Mouse (Mus musculus) heart, embryonic 14.5 days (tissue): ENCODE measurements at regions not wholly inside any gene's neighbourhood (a gene's known extent, or its start where the extent isn't known, plus 50 kb on each side); places are given as distances from the start of the nearest gene placed in this dataset.

Source experiments
- ATAC-seq: fragments of 200-750 bp; cut with Nextera tagmentation; 2 replicates; pipeline ENCODE4 v1.8.0; 2017; ENCODE audit warnings: low read depth, moderate TSS enrichment; ENCODE audit not compliant: insufficient number of reproducible peaks, insufficient read depth, low FRiP score
- H3K27ac ChIP-seq, 2 experiments: fragments of 200-500 bp in 1 of 2; fragments of 300-500 bp in 1 of 2; sonication (generic) in 1 of 2; replicated peaks in 1 of 2; 2 replicates each; pipeline ENCODE4 v1.5.1; 2012 to 2014; ENCODE audit warnings: low read depth in 2 of 2, low read length in 2 of 2, control low read depth in 1 of 2, mild to moderate bottlenecking in 1 of 2, mixed read lengths in 1 of 2; ENCODE audit not compliant: control insufficient read depth in 1 of 2, insufficient read depth in 1 of 2
- H3K27me3 ChIP-seq: fragments of 300-500 bp; sonication (generic); 2 replicates; pipeline ENCODE4 v1.6.1; 2014; ENCODE audit warnings: mild to moderate bottlenecking, low read length, control low read depth; ENCODE audit not compliant: control insufficient read depth, insufficient read depth
- H3K36me3 ChIP-seq: fragments of 300-500 bp; sonication (generic); 2 replicates; pipeline ENCODE4 v1.6.1; 2014; ENCODE audit warnings: mild to moderate bottlenecking, control low read depth, low read length, mixed read lengths; ENCODE audit not compliant: control insufficient read depth, insufficient read depth
- H3K4me1 ChIP-seq, 2 experiments: fragments of 200-500 bp in 1 of 2; fragments of 300-500 bp in 1 of 2; sonication (generic) in 1 of 2; 2 replicates each; pipeline ENCODE4 v1.6.1; 2012 to 2014; ENCODE audit warnings: low read length in 2 of 2, control low read depth in 1 of 2, mixed read lengths in 1 of 2; ENCODE audit not compliant: control insufficient read depth in 2 of 2, insufficient read depth in 2 of 2
- H3K4me2 ChIP-seq: fragments of 300-500 bp; sonication (generic); 2 replicates; pipeline ENCODE4 v1.6.1; 2014; ENCODE audit warnings: mild to moderate bottlenecking, low read length
- H3K4me3 ChIP-seq, 2 experiments: fragments of 200-500 bp in 1 of 2; fragments of 300-500 bp in 1 of 2; sonication (generic) in 1 of 2; 2 replicates each; pipeline ENCODE4 v1.5.1; 2012 to 2014; ENCODE audit warnings: low read length in 2 of 2, mild to moderate bottlenecking in 2 of 2, control low read depth in 1 of 2, low read depth in 1 of 2, moderate library complexity in 1 of 2; ENCODE audit not compliant: control insufficient read depth in 1 of 2, insufficient read depth in 1 of 2
- H3K9ac ChIP-seq: fragments of 300-500 bp; sonication (generic); 2 replicates; pipeline ENCODE4 v1.6.1; 2014; ENCODE audit warnings: mild to moderate bottlenecking, low read length
- H3K9me3 ChIP-seq: fragments of 300-500 bp; sonication (generic); 2 replicates; pipeline ENCODE4 v1.6.1; 2016; ENCODE audit warnings: low read length, control low read depth; ENCODE audit not compliant: control insufficient read depth
- WGBS: fragments of 180-500 bp; shearing (Covaris S2); extraction: QIAGEN DNeasy Blood & Tissue Kit; methylation state at CpG from one replicate; pipeline ENCODE4 v1.1.7; 2014; 5-methylcytosine and 5-hydroxymethylcytosine counted together

GRCm38 (mm10) chr1:89244598-89244997 lies 174.4 kb downstream of the Sh3bp4 start:
- peaks cover 11% of the 10 kb centered on the region for H3K9me3 ChIP-seq
- H3K36me3 ChIP-seq = no peaks in the 10 kb centered on the region
- H3K4me3 ChIP-seq = no peak overlapping the region
- no peak overlapping the region for H3K4me2 ChIP-seq
- no peak overlapping the region for H3K27ac ChIP-seq
- ATAC-seq = no peak
- H3K27me3 ChIP-seq = no peaks in the 10 kb centered on the region
- no peaks in the 10 kb centered on the region for H3K4me1 ChIP-seq
- WGBS = 80% methylated on average over 8 of the region's 8 CpGs
- no peak overlapping the region for H3K9ac ChIP-seq

- ATAC-seq = no peak
- peaks cover 11% of the 10 kb centered on the region for H3K9me3 ChIP-seq
- no peak overlapping the region for H3K9ac ChIP-seq
- no peak overlapping the region for H3K4me3 ChIP-seq
- H3K4me2 ChIP-seq = no peak overlapping the region
- WGBS = 57% methylated on average over 11 of the region's 11 CpGs
- H3K4me1 ChIP-seq = no peaks in the 10 kb centered on the region
- H3K27ac ChIP-seq = no peak overlapping the region
- no peaks in the 10 kb centered on the region for H3K27me3 ChIP-seq
- H3K36me3 ChIP-seq = no peaks in the 10 kb centered on the region
These were observed 175.2 kb downstream of the Sh3bp4 start for GRCm38 (mm10) chr1:89245202-89246003.

- Histone ChIP-seq H3K4me1 (no peaks in the 10 kb centered on the region), H3K9ac (no peak overlapping the region), H3K9me3 (peaks cover 11% of the 10 kb centered on the region), H3K4me2 (no peak overlapping the region), H3K27me3 (no peaks in the 10 kb centered on the region), H3K36me3 (no peaks in the 10 kb centered on the region), H3K27ac (no peak overlapping the region), H3K4me3 (no peak overlapping the region)
- no peak for ATAC-seq
- 33% methylated on average over 2 of the region's 2 CpGs for WGBS
These were observed 181.5 kb downstream of the Sh3bp4 start for GRCm38 (mm10) chr1:89251753-89252152.

GRCm38 (mm10) chr1:89252528-89252927 lies 182.3 kb downstream of the Sh3bp4 start:
- H3K27ac ChIP-seq = no peak overlapping the region
- no peak for ATAC-seq
- no peaks in the 10 kb centered on the region for H3K4me1 ChIP-seq
- H3K9me3 ChIP-seq = peaks cover 5% of the 10 kb centered on the region
- no peak overlapping the region for H3K4me3 ChIP-seq
- 77% methylated on average over 7 of the region's 7 CpGs for WGBS
- H3K4me2 ChIP-seq = no peak overlapping the region
- H3K36me3 ChIP-seq = no peaks in the 10 kb centered on the region
- H3K27me3 ChIP-seq = no peaks in the 10 kb centered on the region
- no peak overlapping the region for H3K9ac ChIP-seq

DNA sequence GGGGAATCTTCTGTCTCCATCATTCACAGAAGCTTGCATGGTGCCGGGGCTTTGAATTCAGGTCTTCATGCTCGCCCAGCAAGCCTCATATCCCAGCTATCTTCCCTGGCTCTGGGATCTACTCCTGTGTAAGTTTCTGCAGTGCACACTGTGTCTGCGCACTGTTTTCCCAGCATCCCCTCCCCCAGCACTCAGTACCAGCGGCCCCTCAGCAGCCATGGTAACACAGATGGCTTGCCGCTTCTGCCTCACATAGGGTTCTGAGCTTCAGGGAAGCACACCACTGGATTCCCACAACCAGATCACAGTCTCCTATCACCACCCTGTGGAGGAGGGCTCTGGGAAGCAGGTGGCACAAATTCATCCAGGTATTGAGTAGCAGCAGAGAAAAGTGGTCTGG lies 187.7 kb downstream of the Sh3bp4 start:
- WGBS = 73% methylated on average over 5 of the region's 5 CpGs
- H3K36me3 ChIP-seq = no peaks in the 10 kb centered on the region
- no peaks in the 10 kb centered on the region for H3K27me3 ChIP-seq
- H3K9ac ChIP-seq = no peak overlapping the region
- no peaks in the 10 kb centered on the region for H3K9me3 ChIP-seq
- H3K4me3 ChIP-seq = no peak overlapping the region
- H3K27ac ChIP-seq = no peak overlapping the region
- ATAC-seq = no peak
- H3K4me2 ChIP-seq = no peak overlapping the region
- H3K4me1 ChIP-seq = no peaks in the 10 kb centered on the region

- H3K4me3 ChIP-seq = no peak overlapping the region
- ATAC-seq = no peak
- H3K9me3 ChIP-seq = no peaks in the 10 kb centered on the region
- H3K36me3 ChIP-seq = no peaks in the 10 kb centered on the region
- H3K27ac ChIP-seq = no peak overlapping the region
- H3K27me3 ChIP-seq = no peaks in the 10 kb centered on the region
- no peak overlapping the region for H3K9ac ChIP-seq
- no peaks in the 10 kb centered on the region for H3K4me1 ChIP-seq
- 68% methylated on average over 4 of the region's 4 CpGs for WGBS
- no peak overlapping the region for H3K4me2 ChIP-seq
These were observed 188.8 kb upstream of the Agap1 start for GRCm38 (mm10) chr1:89265771-89266170.

DNA sequence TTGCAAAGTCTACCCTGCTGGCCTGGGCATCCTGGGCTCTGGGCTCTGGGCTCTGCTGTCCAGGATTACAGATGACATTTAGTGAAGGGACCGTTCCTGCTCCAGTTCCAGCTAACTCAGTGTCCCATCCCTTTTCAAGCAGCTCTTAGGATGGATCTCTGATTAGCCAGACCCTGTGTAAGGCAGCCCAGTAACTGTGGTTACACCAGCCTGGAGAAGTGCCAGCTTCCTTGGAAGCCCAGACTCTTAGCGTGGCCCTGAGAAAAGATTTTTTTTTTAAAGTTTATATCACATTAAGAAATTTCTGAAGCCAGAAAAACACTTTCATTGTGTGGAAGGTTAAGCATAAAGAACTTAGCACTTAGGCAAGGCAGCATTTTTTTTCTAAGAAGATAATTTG lies 185.8 kb upstream of the Agap1 start:
- WGBS = 49% methylated on average over 2 of the region's 2 CpGs
- H3K36me3 ChIP-seq = no peaks in the 10 kb centered on the region
- H3K27ac ChIP-seq = no peak overlapping the region
- no peak for ATAC-seq
- no peaks in the 10 kb centered on the region for H3K27me3 ChIP-seq
- no peak overlapping the region for H3K4me3 ChIP-seq
- no peaks in the 10 kb centered on the region for H3K4me1 ChIP-seq
- H3K9ac ChIP-seq = no peak overlapping the region
- H3K4me2 ChIP-seq = no peak overlapping the region
- H3K9me3 ChIP-seq = no peaks in the 10 kb centered on the region

GRCm38 (mm10) chr1:89271743-89272142 lies 182.9 kb upstream of the Agap1 start:
- H3K4me3 ChIP-seq = no peak overlapping the region
- H3K27ac ChIP-seq = no peak overlapping the region
- no peaks in the 10 kb centered on the region for H3K9me3 ChIP-seq
- 49% methylated on average over 8 of the region's 8 CpGs for WGBS
- no peaks in the 10 kb centered on the region for H3K27me3 ChIP-seq
- no peak for ATAC-seq
- H3K9ac ChIP-seq = no peak overlapping the region
- no peaks in the 10 kb centered on the region for H3K36me3 ChIP-seq
- no peak overlapping the region for H3K4me2 ChIP-seq
- no peaks in the 10 kb centered on the region for H3K4me1 ChIP-seq
